Mouse (Mus musculus) limb, embryonic 12.5 days (tissue): ENCODE measurements around the gene Rhbdf1. TPM values are rescaled to one million over a fixed set of nuclear protein-coding genes. Genes with fewer than 3 reads are reported as not detected.

Experiments used
- ATAC-seq: fragments of 200-750 bp; cut with Nextera tagmentation; 2 replicates; pipeline ENCODE4 v1.8.0; 2017; ENCODE audit warnings: low read depth, moderate TSS enrichment; ENCODE audit not compliant: insufficient number of reproducible peaks, insufficient read depth, low FRiP score, low TSS enrichment
- H3K27ac ChIP-seq: fragments of 300-500 bp; sonication (generic); 2 replicates; pipeline ENCODE4 v1.5.1; 2016; ENCODE audit warnings: mild to moderate bottlenecking, moderate library complexity
- H3K27me3 ChIP-seq: fragments of 300-500 bp; sonication (generic); 2 replicates; pipeline ENCODE4 v1.6.1; 2016; ENCODE audit warnings: mild to moderate bottlenecking, moderate library complexity
- H3K36me3 ChIP-seq: fragments of 300-500 bp; sonication (generic); 2 replicates; pipeline ENCODE4 v1.6.1; 2016; ENCODE audit warnings: mild to moderate bottlenecking, moderate library complexity
- H3K4me1 ChIP-seq: fragments of 300-500 bp; sonication (generic); replicated peaks from 2 replicates; pipeline ENCODE4 v1.6.1; 2016
- H3K4me2 ChIP-seq: fragments of 300-500 bp; sonication (generic); 2 replicates; pipeline ENCODE4 v1.6.1; 2016; ENCODE audit warnings: mild to moderate bottlenecking, moderate library complexity
- H3K4me3 ChIP-seq: fragments of 300-500 bp; sonication (generic); replicated peaks from 2 replicates; pipeline ENCODE4 v1.5.1; 2016; ENCODE audit warnings: mild to moderate bottlenecking
- H3K9ac ChIP-seq: fragments of 300-500 bp; sonication (generic); replicated peaks from 2 replicates; pipeline ENCODE4 v1.6.1; 2016; ENCODE audit warnings: mild to moderate bottlenecking, moderate library complexity
- H3K9me3 ChIP-seq: fragments of 300-500 bp; sonication (generic); 2 replicates; pipeline ENCODE4 v1.6.1; 2016; ENCODE audit warnings: mild to moderate bottlenecking, moderate library complexity
- WGBS: fragments of 180-500 bp; shearing (Covaris S2); methylation state at CpG from one replicate; pipeline ENCODE4 v1.1.7; 2016; 5-methylcytosine and 5-hydroxymethylcytosine counted together
- polyA plus RNA-seq: library from polyadenylated mRNA; unstranded; fragments of >200 nt; fragmentation: Nextera tagmentation; extraction: Ambion mirVana; gene quantifications from 2 replicates; pipeline ENCODE4 v1.2.1, GENCODE M21; 2016

Rhbdf1 gene
- polyA plus RNA-seq, 1 experiment from 2014 or later: 39.8 TPM

GRCm38 (mm10) chr11:32253121-32253520 is 31.0 kb upstream of the Rhbdf1 start:
- ATAC-seq: no peak

GRCm38 (mm10) chr11:32250880-32251763 is 29.0 kb upstream of the Rhbdf1 start:
- H3K4me2 ChIP-seq: no peak overlapping the region
- H3K4me1 ChIP-seq: no peaks in the 10 kb centered on the region
- peaks cover 88% of the 10 kb centered on the region for H3K36me3 ChIP-seq
- WGBS: 83% methylated on average over 8 of the region's 8 CpGs
- H3K4me3 ChIP-seq: no peak overlapping the region
- H3K27me3 ChIP-seq: no peaks in the 10 kb centered on the region
- no peak overlapping the region for H3K27ac ChIP-seq
- H3K9me3 ChIP-seq: no peaks in the 10 kb centered on the region
- ATAC-seq: peak; percentile 86
- H3K9ac ChIP-seq: no peak overlapping the region

More at GRCm38 (mm10) chr11:32253121-32253520, 31.0 kb upstream of the Rhbdf1 start:
- Histone ChIP-seq H3K9ac (no peak overlapping the region), H3K27ac (no peak overlapping the region), H3K4me1 (no peaks in the 10 kb centered on the region), H3K9me3 (no peaks in the 10 kb centered on the region), H3K36me3 (peaks cover 70% of the 10 kb centered on the region), H3K27me3 (no peaks in the 10 kb centered on the region), H3K4me3 (no peak overlapping the region), H3K4me2 (no peak overlapping the region)
- 95% methylated on average over 1 of the region's 1 CpGs for WGBS

DNA sequence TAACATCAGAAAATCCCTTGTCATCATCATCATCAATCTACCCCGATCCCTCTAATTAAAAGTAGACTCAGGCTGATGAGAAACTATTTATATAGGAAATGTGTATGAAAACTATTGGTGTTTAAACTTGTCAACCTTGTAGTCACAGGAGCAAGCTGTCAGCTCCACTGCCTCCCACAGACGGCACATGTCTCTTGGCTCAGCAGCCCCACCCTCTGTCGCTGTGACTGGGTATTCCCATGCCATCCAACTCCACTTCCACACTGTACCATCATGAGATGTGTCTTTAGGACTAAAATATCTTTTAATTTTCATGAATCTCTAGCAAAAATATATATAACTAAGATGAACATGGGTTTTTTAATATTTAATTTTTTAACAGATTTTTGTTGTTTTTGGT is 26.2 kb upstream of the Rhbdf1 start:
- no peaks in the 10 kb centered on the region for H3K9me3 ChIP-seq
- ATAC-seq: no peak
- WGBS: 88% methylated on average over 3 of the region's 3 CpGs

DNA sequence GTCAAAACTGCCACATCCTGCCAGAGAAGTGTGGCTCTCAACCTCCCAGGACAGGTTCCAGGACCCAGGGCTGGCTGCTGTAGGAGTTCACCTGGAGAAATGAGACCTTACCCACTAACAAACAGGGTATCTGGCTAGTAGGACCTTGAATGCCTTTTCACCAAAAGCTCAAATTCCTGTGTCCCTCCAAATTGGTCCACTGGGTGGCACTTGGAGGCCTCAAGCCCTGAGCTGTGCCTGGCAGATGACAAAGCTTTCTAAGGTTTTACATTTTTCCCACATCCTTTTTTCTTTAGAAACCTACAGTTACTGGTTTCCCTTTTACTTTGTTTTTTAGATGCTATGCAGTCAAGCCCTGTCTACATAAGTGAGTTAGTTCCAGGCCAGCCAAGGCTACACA is 25.0 kb upstream of the Rhbdf1 start:
- H3K4me1 ChIP-seq: no peaks in the 10 kb centered on the region
- H3K4me3 ChIP-seq: no peak overlapping the region
- no peak for ATAC-seq
- H3K9me3 ChIP-seq: no peaks in the 10 kb centered on the region
- H3K27ac ChIP-seq: no peak overlapping the region
- H3K36me3 ChIP-seq: peaks cover 74% of the 10 kb centered on the region
- H3K9ac ChIP-seq: no peak overlapping the region
- H3K4me2 ChIP-seq: no peak overlapping the region
- no peaks in the 10 kb centered on the region for H3K27me3 ChIP-seq

More for the DNA sequence above, 26.2 kb upstream of the Rhbdf1 start:
- Histone ChIP-seq H3K4me3 (no peak overlapping the region), H3K9ac (no peak overlapping the region), H3K27ac (no peak overlapping the region), H3K27me3 (no peaks in the 10 kb centered on the region), H3K4me1 (no peaks in the 10 kb centered on the region), H3K36me3 (peaks cover 84% of the 10 kb centered on the region), H3K4me2 (no peak overlapping the region)

DNA sequence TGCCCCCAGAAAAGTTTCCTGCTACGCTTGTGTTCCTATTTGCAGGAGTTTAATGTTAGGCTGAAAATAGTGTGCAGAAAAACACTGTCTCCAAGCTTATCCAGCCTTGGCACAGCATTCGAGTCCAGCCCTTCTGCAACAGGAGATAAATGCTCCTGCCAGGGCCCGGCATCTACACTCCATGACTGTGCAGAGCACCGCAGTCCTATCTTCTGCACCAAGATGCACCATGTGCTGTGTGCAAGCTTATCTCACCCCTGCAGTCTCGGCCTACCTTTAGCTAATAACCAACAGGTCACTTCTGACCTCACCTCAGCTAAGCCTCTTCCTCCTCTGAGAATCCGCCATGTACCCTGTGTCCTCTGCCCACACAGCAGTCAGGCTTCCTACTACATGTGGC is 23.5 kb upstream of the Rhbdf1 start:
- Histone ChIP-seq H3K4me2 (no peak overlapping the region), H3K27me3 (no peaks in the 10 kb centered on the region), H3K36me3 (peaks cover 72% of the 10 kb centered on the region), H3K9ac (no peak overlapping the region), H3K4me3 (no peak overlapping the region), H3K27ac (no peak overlapping the region), H3K9me3 (no peaks in the 10 kb centered on the region), H3K4me1 (no peaks in the 10 kb centered on the region)
- ATAC-seq: no peak
- WGBS: 87% methylated on average over 6 of the region's 6 CpGs

DNA sequence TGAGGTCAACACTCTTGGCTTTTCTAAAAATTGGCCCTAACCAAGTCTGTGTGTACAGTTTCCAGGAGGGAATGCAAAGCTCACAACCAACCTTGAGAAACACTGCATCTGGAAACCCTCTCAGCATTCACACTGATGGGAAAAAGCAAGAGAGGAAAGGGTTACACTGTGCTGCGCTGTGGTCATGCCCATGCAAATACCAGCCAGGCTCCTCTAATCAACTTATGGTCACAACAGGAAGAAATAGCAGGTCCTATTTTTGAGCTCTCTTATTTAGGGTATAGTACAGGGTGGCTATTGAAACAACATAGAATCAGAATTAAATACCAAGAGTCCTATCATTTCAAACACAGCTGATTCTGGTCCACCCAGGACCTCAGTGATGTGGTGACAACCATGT is 22.5 kb upstream of the Rhbdf1 start:
- no peak overlapping the region for H3K4me3 ChIP-seq
- no peak overlapping the region for H3K27ac ChIP-seq
- H3K36me3 ChIP-seq: peaks cover 72% of the 10 kb centered on the region
- no peak overlapping the region for H3K4me2 ChIP-seq
- no peak for ATAC-seq
- H3K27me3 ChIP-seq: no peaks in the 10 kb centered on the region
- 91% methylated on average over 1 of the region's 1 CpGs for WGBS
- H3K9me3 ChIP-seq: no peaks in the 10 kb centered on the region
- H3K9ac ChIP-seq: no peak overlapping the region
- H3K4me1 ChIP-seq: no peaks in the 10 kb centered on the region

GRCm38 (mm10) chr11:32244064-32244463 is 22.0 kb upstream of the Rhbdf1 start:
- no peak overlapping the region for H3K9ac ChIP-seq
- H3K4me1 ChIP-seq: no peaks in the 10 kb centered on the region
- H3K27me3 ChIP-seq: no peaks in the 10 kb centered on the region
- peaks cover 71% of the 10 kb centered on the region for H3K36me3 ChIP-seq
- 93% methylated on average over 3 of the region's 3 CpGs for WGBS
- H3K4me3 ChIP-seq: no peak overlapping the region
- no peak for ATAC-seq
- no peaks in the 10 kb centered on the region for H3K9me3 ChIP-seq
- H3K27ac ChIP-seq: no peak overlapping the region
- no peak overlapping the region for H3K4me2 ChIP-seq

- Histone ChIP-seq H3K4me2 (no peak overlapping the region), H3K9ac (no peak overlapping the region), H3K27ac (no peak overlapping the region), H3K9me3 (no peaks in the 10 kb centered on the region), H3K4me3 (no peak overlapping the region), H3K27me3 (no peaks in the 10 kb centered on the region), H3K36me3 (peaks cover 71% of the 10 kb centered on the region), H3K4me1 (no peaks in the 10 kb centered on the region)
- whole genome bisulfite sequencing: 74% methylated on average over 7 of the region's 7 CpGs
- ATAC-seq: no peak
Measured at GRCm38 (mm10) chr11:32243205-32243955, 21.3 kb upstream of the Rhbdf1 start.

- Histone ChIP-seq H3K36me3 (peaks cover 69% of the 10 kb centered on the region), H3K4me3 (no peak overlapping the region), H3K4me1 (no peaks in the 10 kb centered on the region), H3K9ac (no peak overlapping the region), H3K27me3 (no peaks in the 10 kb centered on the region), H3K4me2 (no peak overlapping the region), H3K9me3 (no peaks in the 10 kb centered on the region), H3K27ac (no peak overlapping the region)
- 89% methylated on average over 3 of the region's 3 CpGs for WGBS
- no peak for ATAC-seq
Measured at GRCm38 (mm10) chr11:32242209-32242608, 20.1 kb upstream of the Rhbdf1 start.

- H3K36me3 ChIP-seq: peaks cover 66% of the 10 kb centered on the region
- H3K27ac ChIP-seq: no peak overlapping the region
- no peaks in the 10 kb centered on the region for H3K27me3 ChIP-seq
- no peak overlapping the region for H3K4me2 ChIP-seq
- no peaks in the 10 kb centered on the region for H3K4me1 ChIP-seq
- H3K4me3 ChIP-seq: no peak overlapping the region
- H3K9me3 ChIP-seq: no peaks in the 10 kb centered on the region
- no peak for ATAC-seq
- H3K9ac ChIP-seq: no peak overlapping the region
Measured at GRCm38 (mm10) chr11:32241391-32241790, 19.3 kb upstream of the Rhbdf1 start.

- H3K27ac ChIP-seq: no peak overlapping the region
- WGBS: 65% methylated on average over 5 of the region's 5 CpGs
- ATAC-seq: no peak
Measured at GRCm38 (mm10) chr11:32238093-32238860, 16.2 kb upstream of the Rhbdf1 start.

More at GRCm38 (mm10) chr11:32238093-32238860, 16.2 kb upstream of the Rhbdf1 start:
- H3K36me3 ChIP-seq: peaks cover 71% of the 10 kb centered on the region
- H3K4me2 ChIP-seq: no peak overlapping the region
- no peaks in the 10 kb centered on the region for H3K9me3 ChIP-seq
- no peak overlapping the region for H3K9ac ChIP-seq
- no peaks in the 10 kb centered on the region for H3K4me1 ChIP-seq
- H3K4me3 ChIP-seq: no peak overlapping the region
- no peaks in the 10 kb centered on the region for H3K27me3 ChIP-seq
